Mouse (Mus musculus) liver, embryonic 13.5 days (tissue): ENCODE results near the gene Hist1h2bj. TPM values are rescaled to one million over a fixed set of nuclear protein-coding genes. Genes with fewer than 3 reads are reported as not detected.
"Not testable (repeated sequence)": the region's sequence is repeated elsewhere in the genome, so short reads cannot be mapped to it uniquely, and the experiment has no call there.

Experiments
- ATAC-seq: fragments of 200-750 bp; cut with Nextera tagmentation; 2 replicates; pipeline ENCODE4 v1.8.0; 2017; ENCODE audit warnings: low read depth, mild to moderate bottlenecking, moderate number of reproducible peaks, moderate library complexity
- DNase-seq: peaks from one replicate; pipeline ENCODE4 v3.0.0; 2022
- H3K27ac ChIP-seq: fragments of 300-500 bp; sonication (generic); 2 replicates; pipeline ENCODE4 v1.5.1; 2015; ENCODE audit warnings: moderate library complexity, mild to moderate bottlenecking, inconsistent platforms
- H3K27me3 ChIP-seq: fragments of 300-500 bp; sonication (generic); 2 replicates; pipeline ENCODE4 v1.6.1; 2015; ENCODE audit warnings: mild to moderate bottlenecking, inconsistent platforms
- H3K36me3 ChIP-seq: fragments of 300-500 bp; sonication (generic); 2 replicates; pipeline ENCODE4 v1.6.1; 2015; ENCODE audit warnings: mild to moderate bottlenecking, inconsistent platforms
- H3K4me1 ChIP-seq: fragments of 300-500 bp; sonication (generic); replicated peaks from 2 replicates; pipeline ENCODE4 v1.6.1; 2015; ENCODE audit warnings: inconsistent platforms
- H3K4me2 ChIP-seq: fragments of 300-500 bp; sonication (generic); 2 replicates; pipeline ENCODE4 v1.6.1; 2015; ENCODE audit warnings: inconsistent platforms, mild to moderate bottlenecking, moderate library complexity
- H3K4me3 ChIP-seq: fragments of 300-500 bp; sonication (generic); replicated peaks from 2 replicates; pipeline ENCODE4 v1.5.1; 2015; ENCODE audit warnings: mild to moderate bottlenecking, inconsistent platforms
- H3K9ac ChIP-seq: fragments of 300-500 bp; sonication (generic); 2 replicates; pipeline ENCODE4 v1.6.1; 2015; ENCODE audit warnings: mild to moderate bottlenecking, inconsistent platforms
- H3K9me3 ChIP-seq: fragments of 300-500 bp; sonication (generic); replicated peaks from 2 replicates; pipeline ENCODE4 v1.6.1; 2016; ENCODE audit warnings: inconsistent platforms
- WGBS: fragments of 180-500 bp; shearing (Covaris S2); methylation state at CpG from one replicate; pipeline ENCODE4 v1.1.7; 2015; ENCODE audit not compliant: insufficient replicate concordance; 5-methylcytosine and 5-hydroxymethylcytosine counted together
- microRNA-seq: library from miRNA; unstranded; fragments of <30 nt; microRNA quantifications from one replicate; pipeline ENCODE4, GENCODE M21; 2016
- polyA plus RNA-seq: library from polyadenylated mRNA; unstranded; fragments of >200 nt; fragmentation: Nextera tagmentation; extraction: Ambion mirVana; gene quantifications from 2 replicates; pipeline ENCODE4 v1.2.1, GENCODE M21; 2015

The Hist1h2bj gene
- polyA plus RNA-seq, 1 experiment from 2014 or later = 16.7 TPM

DNA sequence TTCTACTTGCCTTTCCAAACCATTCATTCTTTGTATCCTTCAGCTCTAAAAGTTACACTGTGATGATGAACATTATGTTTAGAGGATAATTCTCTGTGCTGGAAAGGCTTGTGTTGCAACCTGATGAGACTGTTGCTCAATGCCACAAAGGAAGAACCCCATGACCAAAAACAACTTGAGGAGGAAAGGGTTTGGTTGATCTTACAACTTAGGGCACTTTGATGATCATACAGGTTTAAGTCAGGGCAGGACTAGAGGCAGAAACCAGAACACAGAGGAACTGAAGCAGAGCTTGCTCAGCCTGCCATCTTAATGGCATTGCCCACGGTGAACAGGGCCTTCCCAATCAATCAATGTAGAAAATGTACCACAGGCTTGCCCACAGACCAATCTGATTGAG is 18.4 kb downstream of the Hist1h2bj start:
- no peak overlapping the region for H3K4me2 ChIP-seq
- no peaks in the 10 kb centered on the region for H3K4me1 ChIP-seq
- no peak overlapping the region for H3K27ac ChIP-seq
- DNase-seq = no peak
- ATAC-seq = no peak
- 49% methylated on average over 1 of the region's 1 CpGs for WGBS
- H3K9ac ChIP-seq = no peak overlapping the region
- no peaks in the 10 kb centered on the region for H3K36me3 ChIP-seq
- H3K9me3 ChIP-seq = no peaks in the 10 kb centered on the region
- no peaks in the 10 kb centered on the region for H3K27me3 ChIP-seq
- no peak overlapping the region for H3K4me3 ChIP-seq

DNA sequence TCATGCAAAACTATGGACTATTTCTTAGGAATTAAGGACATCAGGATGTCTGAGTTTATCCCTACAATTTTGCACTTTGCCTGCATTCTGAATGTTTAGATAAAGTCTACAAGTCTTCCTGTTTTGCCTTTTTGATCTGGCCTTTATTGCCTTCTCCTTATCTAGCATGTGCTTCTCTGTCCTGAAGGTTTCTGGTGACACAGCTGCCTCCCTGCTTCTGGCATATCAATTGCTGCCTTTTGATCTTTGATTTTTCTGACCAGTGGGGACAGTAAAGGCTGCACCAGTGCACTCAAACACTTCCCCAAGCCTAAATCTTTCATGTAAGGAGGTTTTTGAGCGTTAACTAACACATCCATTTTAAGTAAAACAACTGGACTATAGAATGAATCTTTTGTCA is 20.5 kb downstream of the Hist1h2bj start:
- ATAC-seq = no peak
- no peak for DNase-seq
- Histone ChIP-seq H3K4me2 (no peak overlapping the region), H3K27me3 (no peaks in the 10 kb centered on the region), H3K4me3 (no peak overlapping the region), H3K4me1 (no peaks in the 10 kb centered on the region), H3K36me3 (no peaks in the 10 kb centered on the region), H3K27ac (no peak overlapping the region), H3K9ac (no peak overlapping the region), H3K9me3 (no peaks in the 10 kb centered on the region)
- 35% methylated on average over 1 of the region's 1 CpGs for WGBS

DNA sequence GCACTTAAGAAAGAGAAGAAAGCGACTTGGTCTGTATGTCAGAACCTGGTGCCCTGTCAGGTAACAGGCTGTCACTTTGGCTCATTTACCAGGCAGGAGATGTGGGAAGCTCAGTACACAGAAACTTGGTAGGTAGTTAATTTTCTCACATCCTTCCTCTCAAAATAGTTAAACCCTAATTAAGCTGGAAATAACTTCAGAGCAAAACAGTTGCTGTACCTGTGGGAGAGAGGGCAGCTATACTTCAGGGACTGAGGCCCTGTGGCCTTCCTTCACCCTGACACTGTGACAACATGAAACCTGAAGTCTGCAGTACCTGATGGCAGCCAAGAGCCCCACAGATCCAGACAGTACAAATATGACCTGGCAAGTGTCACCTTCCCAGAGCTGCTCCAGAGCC is 41.1 kb downstream of the Hist1h2bj start, which contains the start of gene Vmn1r188:
Vmn1r188 (plus strand) TSS at position 301 of the 400 bp plus-strand sequence.
- H3K9ac ChIP-seq, H3K36me3 ChIP-seq, H3K4me3 ChIP-seq, DNase-seq, H3K27me3 ChIP-seq, H3K4me2 ChIP-seq, H3K4me1 ChIP-seq, H3K27ac ChIP-seq, ATAC-seq, H3K9me3 ChIP-seq: not testable (repeated sequence)
- 50% methylated on average over 1 of the region's 1 CpGs for WGBS

Small RNAs within 50 kb of the gene (microRNA-seq; reads per million reads assigned to microRNA genes)
- gene Gm26300 = not detected
- gene Gm44390 = not detected
- gene Gm44486 = 0.88 reads per million

Other genes starting within 250 kb of the Hist1h2bj start
- 22.0 and 34.4 TPM in 2 replicates for gene Hist1h2bq, start 233.0 kb upstream of the Hist1h2bj start, polyA plus RNA-seq
- gene Hist1h2ao, start 232.7 kb upstream of the Hist1h2bj start, polyA plus RNA-seq = 1.4 and 1.6 TPM in 2 replicates
- not detected in 2 replicates for gene Hist1h4m, start 231.5 kb upstream of the Hist1h2bj start, polyA plus RNA-seq
- 14.8 and 21.6 TPM in 2 replicates for gene Hist1h4n, start 211.0 kb upstream of the Hist1h2bj start, polyA plus RNA-seq
- 4,833 and 5,264 TPM in 2 replicates for gene Hist1h2ap, start 209.7 kb upstream of the Hist1h2bj start, polyA plus RNA-seq
- 22.5 and 35.7 TPM in 2 replicates for gene Hist1h2br, start 209.5 kb upstream of the Hist1h2bj start, polyA plus RNA-seq
- 0.89 and 1.0 TPM in 2 replicates for gene Zfp184, start 98.1 kb upstream of the Hist1h2bj start, polyA plus RNA-seq
- not detected in 2 replicates for gene Pom121l2, start 62.0 kb upstream of the Hist1h2bj start, polyA plus RNA-seq
- gene Prss16, start 33.5 kb upstream of the Hist1h2bj start, polyA plus RNA-seq = 0.25 and 0.39 TPM in 2 replicates
- gene Hist1h2ah, start 7.6 kb upstream of the Hist1h2bj start, polyA plus RNA-seq = 3.6 and 18.3 TPM in 2 replicates
- gene Hist1h2bk, start 7.3 kb upstream of the Hist1h2bj start, polyA plus RNA-seq = 3.5 and 3.7 TPM in 2 replicates
- 38.8 and 52.6 TPM in 2 replicates for gene Hist1h4i, start 1.9 kb upstream of the Hist1h2bj start, polyA plus RNA-seq
- 17.9 and 18.6 TPM in 2 replicates for gene Hist1h2ag, start 270 bp upstream of the Hist1h2bj start, polyA plus RNA-seq
- not detected in 2 replicates for gene Vmn1r188, start 41.2 kb downstream of the Hist1h2bj start, polyA plus RNA-seq
- gene Vmn1r189, start 62.6 kb downstream of the Hist1h2bj start, polyA plus RNA-seq = not detected in 2 replicates
- gene Vmn1r191, start 140.8 kb downstream of the Hist1h2bj start, polyA plus RNA-seq = not detected in 2 replicates
- not detected in 2 replicates for gene Vmn1r192, start 147.9 kb downstream of the Hist1h2bj start, polyA plus RNA-seq
- not detected in 2 replicates for gene Vmn1r193, start 179.9 kb downstream of the Hist1h2bj start, polyA plus RNA-seq
- not detected in 2 replicates for gene Vmn1r194, start 201.0 kb downstream of the Hist1h2bj start, polyA plus RNA-seq
- not detected in 2 replicates for gene Vmn1r195, start 227.3 kb downstream of the Hist1h2bj start, polyA plus RNA-seq
- not detected in 2 replicates for gene Vmn1r196, start 246.7 kb downstream of the Hist1h2bj start, polyA plus RNA-seq